Mouse (Mus musculus) inflammation-experienced regulatory T-cells, adult 6 months (primary cell): ENCODE measurements around the gene Map3k3. TPM values are rescaled to one million over a fixed set of nuclear protein-coding genes. Genes with fewer than 3 reads are reported as not detected.
A peak's percentile ranks its signal among the peaks of the same experiment; 100 is the strongest.
"Not testable (repeated sequence)": the region's sequence is repeated elsewhere in the genome, so short reads cannot be mapped to it uniquely, and the experiment has no call there.

Experiments
- ATAC-seq: one replicate; pipeline ENCODE4 v1.8.0; 2017
- polyA plus RNA-seq, 3 experiments: library from polyadenylated mRNA; unstranded; fragments of 100-300 nt; shearing (Covaris generic); gene quantifications; one replicate each; pipeline ENCODE4 v1.2.1; 2017

Map3k3 gene
- polyA plus RNA-seq, 3 experiments from 2014 or later = 11.5 to 33.4 (median 33.3) TPM

GRCm38 (mm10) chr11:106193371-106194154, 109.2 kb downstream of the Map3k3 start:
- peak; percentile 91 for ATAC-seq

- no peak for ATAC-seq
Measured at GRCm38 (mm10) chr11:106194155-106194541, 109.7 kb downstream of the Map3k3 start.

- ATAC-seq = no peak
Measured at GRCm38 (mm10) chr11:106194891-106195290, 110.5 kb downstream of the Map3k3 start.

- no peak for ATAC-seq
Measured at GRCm38 (mm10) chr11:106195341-106195740, 110.9 kb downstream of the Map3k3 start.

- ATAC-seq = no peak
Measured at GRCm38 (mm10) chr11:106198277-106198676, 113.9 kb downstream of the Map3k3 start.

- not testable (repeated sequence) for ATAC-seq
Measured at GRCm38 (mm10) chr11:106199997-106200396, 115.6 kb downstream of the Map3k3 start.

GRCm38 (mm10) chr11:106200756-106201155, 116.3 kb downstream of the Map3k3 start:
- peak; percentile 60 for ATAC-seq

GRCm38 (mm10) chr11:106201337-106202122, 117.1 kb downstream of the Map3k3 start:
- ATAC-seq = peak; percentile 55

GRCm38 (mm10) chr11:106202123-106202465, 117.7 kb downstream of the Map3k3 start, which contains the start of gene Strada:
TSS of gene Strada (minus strand) at chr11:106202168.
- ATAC-seq = peak; percentile 69

Other genes with a start within 250 kb of the Map3k3 start
- 1 to 10 TPM in 2 of 3 experiments, under 1 TPM in 1; 0.34 to 1.8 (median 1.3) TPM for gene Cyb561, start 131.3 kb upstream of the Map3k3 start, polyA plus RNA-seq
- gene Ace, start 116.7 kb upstream of the Map3k3 start, polyA plus RNA-seq = not detected
- gene Ace3, start 89.9 kb upstream of the Map3k3 start, polyA plus RNA-seq = not detected
- gene Kcnh6, start 76.5 kb upstream of the Map3k3 start, polyA plus RNA-seq = under 1 TPM in 1 of 3 experiments, not detected in 2; 0.16 TPM
- gene Dcaf7, start 47.7 kb upstream of the Map3k3 start, polyA plus RNA-seq = 10 to 100 TPM; 18.5 to 25.5 (median 22.3) TPM
- gene Taco1, start 18.6 kb upstream of the Map3k3 start, polyA plus RNA-seq = 10 to 100 TPM in 2 of 3 experiments, 1 to 10 TPM in 1; 7.7 to 14.5 (median 13.3) TPM
- not detected for gene Gm10840, start 76.2 kb downstream of the Map3k3 start, polyA plus RNA-seq
- 100 to 1,000 TPM; 535 to 666 (median 652) TPM for gene Limd2, start 76.2 kb downstream of the Map3k3 start, polyA plus RNA-seq
- 10 to 100 TPM; 28.1 to 45.4 (median 37.4) TPM for gene Strada, start 117.6 kb downstream of the Map3k3 start, polyA plus RNA-seq
- 10 to 100 TPM; 77.0 to 93.9 (median 77.0) TPM for gene Ccdc47, start 131.7 kb downstream of the Map3k3 start, polyA plus RNA-seq
- 10 to 100 TPM; 55.6 to 92.5 (median 83.3) TPM for gene Ddx42, start 132.3 kb downstream of the Map3k3 start, polyA plus RNA-seq
- gene Ftsj3, start 171.5 kb downstream of the Map3k3 start, polyA plus RNA-seq = 10 to 100 TPM; 31.7 to 66.8 (median 55.9) TPM
- 100 to 1,000 TPM; 145 to 157 (median 154) TPM for gene Psmc5, start 171.5 kb downstream of the Map3k3 start, polyA plus RNA-seq
- gene Smarcd2, start 188.4 kb downstream of the Map3k3 start, polyA plus RNA-seq = 10 to 100 TPM; 16.2 to 24.9 (median 23.1) TPM
- under 1 TPM in 2 of 3 experiments, not detected in 1; 0.09 to 0.14 TPM for gene Tcam1, start 192.1 kb downstream of the Map3k3 start, polyA plus RNA-seq
- not detected for gene Gh, start 217.3 kb downstream of the Map3k3 start, polyA plus RNA-seq
- 10 to 100 TPM; 29.4 to 76.0 (median 49.1) TPM for gene Cd79b, start 230.1 kb downstream of the Map3k3 start, polyA plus RNA-seq